Mouse (Mus musculus) C2C12 (cell line): Measurements from ENCODE around the gene BC035947. TPM values are rescaled to one million over a fixed set of nuclear protein-coding genes. Genes with fewer than 3 reads are reported as not detected.

Experiments used
- H3K27me3 ChIP-seq: one replicate; pipeline ENCODE4 v1.6.1; 2011; ENCODE audit not compliant: control insufficient read depth, insufficient read depth, insufficient read length
- H3K36me3 ChIP-seq: one replicate; pipeline ENCODE4 v1.6.1; 2011; ENCODE audit not compliant: control insufficient read depth, insufficient read depth
- H3K4me3 ChIP-seq: one replicate; pipeline ENCODE4 v1.5.1; 2011; ENCODE audit warnings: mild to moderate bottlenecking, control low read depth; ENCODE audit not compliant: poor library complexity, insufficient read depth, severe bottlenecking
- H3K79me2 ChIP-seq: one replicate; pipeline ENCODE4 v1.6.1; 2011; ENCODE audit not compliant: control insufficient read depth, insufficient read depth
- H3K79me3 ChIP-seq: one replicate; pipeline ENCODE4 v1.6.1; 2011; ENCODE audit warnings: low read depth, control low read depth
- H3ac ChIP-seq: one replicate; pipeline ENCODE3; 2011; ENCODE audit warnings: low read depth; ENCODE audit not compliant: control insufficient read depth, insufficient read length
- CEBPB ChIP-seq: IDR thresholded peaks from one replicate; pipeline ENCODE4 v1.6.1; 2011; ENCODE audit warnings: low read depth, mild to moderate bottlenecking, control low read depth, moderate library complexity
- CTCF ChIP-seq: IDR thresholded peaks from one replicate; pipeline ENCODE4 v1.5.1; 2011; ENCODE audit not compliant: control insufficient read depth, insufficient read depth, insufficient read length
- FOSL1 ChIP-seq: IDR thresholded peaks from one replicate; pipeline ENCODE4 v1.8.0; 2011; ENCODE audit warnings: mild to moderate bottlenecking, low read length; ENCODE audit not compliant: poor library complexity, insufficient read depth, severe bottlenecking
- MAX ChIP-seq: IDR thresholded peaks from one replicate; pipeline ENCODE4 v1.6.1; 2011; ENCODE audit warnings: mild to moderate bottlenecking, control low read depth
- MYOD1 ChIP-seq: IDR thresholded peaks from one replicate; pipeline ENCODE4 v1.6.1; 2011; ENCODE audit warnings: low read depth; ENCODE audit not compliant: control insufficient read depth, insufficient read length
- MYOG ChIP-seq: IDR thresholded peaks from one replicate; pipeline ENCODE4 v1.6.1; 2011; ENCODE audit not compliant: control insufficient read depth, insufficient read length; ENCODE audit errors: extremely low read depth
- USF1 ChIP-seq: IDR thresholded peaks from one replicate; pipeline ENCODE4 v1.6.1; 2011; ENCODE audit warnings: low read depth, mild to moderate bottlenecking, control low read depth, moderate library complexity
- polyA plus RNA-seq: library from polyadenylated mRNA; unstranded; fragments of >200 nt; fragmentation: generic; extraction: Trizol; gene quantifications from one replicate; pipeline ENCODE4 v1.2.1, GENCODE M21; 2012; ENCODE audit warnings: missing spikeins

Gene BC035947
- polyA plus RNA-seq, 1 experiment = not detected

GRCm38 (mm10) chr1:78538396-78538795, 26.4 kb upstream of the BC035947 start:
- no peaks in the 10 kb centered on the region for H3K27me3 ChIP-seq
- H3K4me3 ChIP-seq = no peak overlapping the region
- H3K36me3 ChIP-seq = no peaks in the 10 kb centered on the region
- H3K79me2 ChIP-seq = no peaks in the 10 kb centered on the region
- TF ChIP-seq CEBPB (no peak), MYOD1 (peak; percentile 96)
- no peak overlapping the region for H3ac ChIP-seq
- H3K79me3 ChIP-seq = no peaks in the 10 kb centered on the region

DNA sequence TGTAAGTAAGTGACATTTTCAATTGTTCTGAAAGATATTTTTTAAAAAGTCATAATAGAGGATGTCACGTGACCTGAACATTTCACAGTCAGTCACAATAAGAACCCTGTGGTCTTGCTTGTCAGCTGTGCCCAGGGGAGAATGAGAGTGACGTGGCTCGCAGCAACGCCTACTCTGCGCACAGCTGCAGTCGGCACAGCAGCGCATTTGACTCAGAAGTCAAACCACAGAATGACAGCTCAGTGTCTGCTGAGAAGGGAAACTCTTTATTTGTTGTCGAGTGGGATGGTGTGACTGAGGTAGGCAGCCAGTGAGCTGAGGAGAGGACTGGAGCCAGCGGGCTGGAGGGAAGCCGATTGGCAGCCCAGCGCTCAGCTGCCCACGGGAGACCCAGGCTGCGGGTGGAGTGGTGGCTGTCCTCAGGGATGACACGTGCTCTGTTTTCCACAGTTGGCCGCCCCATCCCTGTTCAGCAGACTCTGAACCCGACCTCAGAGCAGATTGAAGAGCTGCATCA, 25.6 kb upstream of the BC035947 start:
- Histone ChIP-seq H3K79me3 (no peaks in the 10 kb centered on the region), H3K4me3 (no peak overlapping the region), H3K79me2 (no peaks in the 10 kb centered on the region), H3K36me3 (no peaks in the 10 kb centered on the region), H3ac (no peak overlapping the region), H3K27me3 (no peaks in the 10 kb centered on the region)
- TF ChIP-seq FOSL1 = peak; percentile 58
- TF ChIP-seq MYOD1 = peak; percentile 99
- TF ChIP-seq CTCF = no peak
- TF ChIP-seq CEBPB = no peak
- no peak for TF ChIP-seq MYOG
- peak; percentile 96 for TF ChIP-seq USF1
- TF ChIP-seq MAX = peak; percentile 88

- no peak overlapping the region for H3K4me3 ChIP-seq
- no peaks in the 10 kb centered on the region for H3K79me2 ChIP-seq
- H3K36me3 ChIP-seq = no peaks in the 10 kb centered on the region
- TF ChIP-seq FOSL1 (no peak), CTCF (peak; percentile 47)
- no peak overlapping the region for H3ac ChIP-seq
- no peaks in the 10 kb centered on the region for H3K79me3 ChIP-seq
- H3K27me3 ChIP-seq = no peaks in the 10 kb centered on the region
These were observed 24.6 kb upstream of the BC035947 start for GRCm38 (mm10) chr1:78536310-78537164.

DNA sequence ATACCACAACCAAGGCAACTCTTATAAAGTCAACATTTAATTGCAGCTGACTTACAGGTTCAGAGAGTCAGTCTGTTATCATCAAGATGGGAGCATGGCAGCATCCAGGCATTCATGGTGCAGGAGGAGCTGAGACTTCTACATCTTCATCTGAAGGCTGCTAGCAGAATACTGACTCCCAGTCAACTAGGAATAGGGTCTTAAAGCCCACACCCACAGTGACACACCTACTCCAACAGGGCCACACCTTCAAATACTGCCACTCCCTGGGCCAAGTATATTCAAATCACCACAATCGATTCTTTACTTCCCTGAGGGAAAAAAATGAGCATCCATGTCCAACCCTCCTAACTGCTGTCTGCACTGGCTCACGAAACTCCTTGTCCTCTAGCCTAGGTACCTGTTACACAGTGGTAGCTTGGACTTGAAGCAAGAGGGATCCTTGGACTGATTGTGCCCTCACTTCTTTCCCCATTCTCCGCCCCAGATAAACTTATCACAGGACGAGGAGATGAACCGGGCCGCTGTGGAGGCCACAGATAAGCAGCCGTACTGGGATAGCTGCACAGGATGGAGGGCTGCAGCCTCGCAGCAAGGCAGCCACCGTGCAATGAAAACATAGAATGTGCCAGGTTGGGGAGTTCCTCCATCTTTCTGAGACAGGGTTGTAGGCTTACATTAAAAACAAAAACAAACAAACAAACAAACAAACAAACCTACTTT, 22.6 kb upstream of the BC035947 start:
- H3ac ChIP-seq = no peak overlapping the region
- no peak for TF ChIP-seq FOSL1
- no peak for TF ChIP-seq MYOG
- no peak for TF ChIP-seq MYOD1
- TF ChIP-seq USF1 = no peak
- TF ChIP-seq CTCF = no peak
- TF ChIP-seq MAX = no peak
- no peak for TF ChIP-seq CEBPB
- no peak overlapping the region for H3K4me3 ChIP-seq
- no peaks in the 10 kb centered on the region for H3K36me3 ChIP-seq
- no peaks in the 10 kb centered on the region for H3K27me3 ChIP-seq
- H3K79me2 ChIP-seq = no peaks in the 10 kb centered on the region
- no peaks in the 10 kb centered on the region for H3K79me3 ChIP-seq

- Histone ChIP-seq H3K79me2 (no peaks in the 10 kb centered on the region), H3K4me3 (no peak overlapping the region), H3ac (no peak overlapping the region), H3K36me3 (no peaks in the 10 kb centered on the region), H3K27me3 (no peaks in the 10 kb centered on the region), H3K79me3 (no peaks in the 10 kb centered on the region)
- TF ChIP-seq MYOD1 = peak; percentile 79
- TF ChIP-seq CTCF = no peak
- TF ChIP-seq USF1 = peak; percentile 76
These were observed 20.3 kb upstream of the BC035947 start for GRCm38 (mm10) chr1:78532184-78532800.

DNA sequence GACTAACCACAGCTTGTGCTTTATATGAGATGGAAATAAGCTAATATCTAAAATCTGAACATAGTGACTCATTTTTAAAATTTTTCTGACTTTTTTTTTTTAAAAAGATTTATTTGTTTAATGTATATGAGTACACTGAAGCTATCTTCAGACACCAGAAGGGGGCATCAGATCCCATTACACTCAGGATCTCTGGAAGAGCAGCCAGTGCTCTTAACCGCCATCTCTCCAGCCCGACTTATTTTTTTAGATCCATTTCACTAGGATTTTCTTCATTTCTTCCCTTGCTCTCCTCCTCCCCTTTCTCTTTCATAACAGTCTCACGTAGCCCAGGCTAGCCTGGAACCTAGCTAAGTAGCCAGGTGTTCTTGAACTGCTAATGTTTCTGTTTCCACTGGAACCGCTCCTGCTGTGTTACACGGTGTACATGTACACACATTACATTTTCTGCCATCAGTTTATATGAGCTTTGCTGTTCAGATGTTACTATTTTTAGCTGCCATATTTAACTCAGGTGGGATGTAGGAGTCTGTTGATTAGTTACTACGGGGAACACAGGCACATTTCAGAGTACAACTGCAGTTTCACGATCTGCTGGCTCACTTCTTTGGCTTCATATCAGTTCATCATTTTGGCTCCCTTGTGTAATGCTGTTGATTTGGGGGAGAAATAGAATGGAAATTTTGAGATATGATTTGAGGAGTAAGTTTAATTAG, 18.7 kb upstream of the BC035947 start:
- no peaks in the 10 kb centered on the region for H3K36me3 ChIP-seq
- TF ChIP-seq MYOD1 (no peak), CTCF (no peak), USF1 (no peak), MAX (no peak), FOSL1 (no peak), MYOG (no peak), CEBPB (no peak)
- no peak overlapping the region for H3ac ChIP-seq
- no peaks in the 10 kb centered on the region for H3K27me3 ChIP-seq
- no peak overlapping the region for H3K4me3 ChIP-seq
- no peaks in the 10 kb centered on the region for H3K79me3 ChIP-seq
- H3K79me2 ChIP-seq = no peaks in the 10 kb centered on the region
